Mouse (Mus musculus): ENCODE results near the gene Ube2l6. TPM values are rescaled to one million over a fixed set of nuclear protein-coding genes. Genes with fewer than 3 reads are reported as not detected.
A peak's percentile ranks its signal among the peaks of the same experiment; 100 is the strongest.

The Ube2l6 gene
- polyA plus RNA-seq (2015; fragmentation: Nextera tagmentation; extraction: Ambion mirVana) = 115 and 117 TPM in 2 replicates

DNA sequence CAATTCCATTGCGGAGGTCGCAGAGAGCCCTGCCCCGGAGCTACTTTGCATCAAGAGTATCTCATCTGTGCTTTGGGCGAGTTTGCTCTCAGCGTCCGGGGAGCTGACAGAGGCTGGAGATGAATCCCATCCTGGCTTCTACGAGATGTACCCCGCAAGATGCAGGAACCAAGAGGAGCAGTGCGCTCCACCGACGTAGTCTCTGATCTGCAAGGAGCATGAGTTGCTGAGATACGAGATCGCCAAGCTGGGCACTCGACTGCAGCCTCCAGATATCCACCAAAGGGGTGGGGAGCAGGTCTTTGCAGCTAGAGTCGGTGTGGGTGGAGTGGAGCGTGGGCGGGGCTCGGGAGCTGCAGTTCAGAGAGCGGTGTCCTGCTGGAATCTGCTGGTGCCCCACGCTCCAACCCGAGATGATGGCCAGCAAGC, at the start of gene Ube2l6:
TSS of gene Ube2l6 (plus strand) at position 336 of the 429 bp plus-strand sequence.
- ATAC-seq = peak; percentile 46

DNA sequence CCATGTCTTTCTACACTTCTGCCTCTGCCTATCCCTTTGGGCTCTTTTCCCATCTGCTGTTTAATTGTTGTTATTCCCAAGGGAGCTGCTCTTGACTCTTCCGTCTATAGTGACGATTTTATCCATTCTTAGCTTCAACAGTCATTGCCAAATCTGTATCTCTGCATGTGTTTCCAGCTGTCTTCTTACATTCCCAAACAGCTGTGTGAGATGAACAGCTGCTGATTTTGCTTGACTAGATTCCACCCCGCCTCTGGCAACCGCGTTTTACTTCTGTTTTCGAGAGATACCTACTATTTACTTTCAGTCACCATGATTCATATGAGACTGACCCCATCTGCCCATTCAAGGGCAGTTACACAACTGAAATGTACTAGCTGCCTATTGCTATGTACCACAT, 48.5 kb upstream of the Ube2l6 start:
- H3K36me3 ChIP-seq (ENCODE audit: control insufficient read depth, insufficient read depth) = no peaks in the 10 kb centered on the region
- 42% methylated on average over 6 of the region's 6 CpGs for WGBS
- no peaks in the 10 kb centered on the region for H3K9me3 ChIP-seq (ENCODE audit: control insufficient read depth)
- no peak overlapping the region for H3K4me2 ChIP-seq (replicated peaks; ENCODE audit: low read depth)
- no peak overlapping the region for H3K4me3 ChIP-seq (ENCODE audit: low read depth, low read length)
- no peaks in the 10 kb centered on the region for H3K4me1 ChIP-seq (replicated peaks; ENCODE audit: control insufficient read depth, insufficient read depth, low read length)
- TF ChIP-seq CTCF (IDR thresholded peaks at IDR 0.05; ENCODE audit: low read depth) = no peak
- H3K27me3 ChIP-seq (replicated peaks; ENCODE audit: control insufficient read depth, insufficient read depth, low read length) = no peaks in the 10 kb centered on the region
- H3K9ac ChIP-seq (ENCODE audit: low read depth, low read length) = no peak overlapping the region
- H3K27ac ChIP-seq (ENCODE audit: low read depth, low read length) = no peak overlapping the region
- no peak for ATAC-seq

More for the DNA sequence above, at the start of gene Ube2l6:
- Histone ChIP-seq H3K27ac (ENCODE audit: low read depth, low read length) (peak within 1 kb of the TSS; percentile 69), H3K4me1 (replicated peaks; ENCODE audit: control insufficient read depth, insufficient read depth, low read length) (no peaks in the 10 kb centered on the region; the same call in 1 of the 2 replicates), H3K9ac (ENCODE audit: low read depth, low read length) (peak within 1 kb of the TSS; percentile 38), H3K9me3 (ENCODE audit: control insufficient read depth) (peaks cover 13% of the 10 kb centered on the region; the same call in 1 of the 2 replicates), H3K4me2 (replicated peaks; ENCODE audit: low read depth) (peak within 1 kb of the TSS; percentile 92), H3K4me3 (ENCODE audit: low read depth, low read length) (peak within 1 kb of the TSS; percentile 62), H3K36me3 (ENCODE audit: control insufficient read depth, insufficient read depth) (no peaks in the 10 kb centered on the region), H3K27me3 (replicated peaks; ENCODE audit: control insufficient read depth, insufficient read depth, low read length) (no peaks in the 10 kb centered on the region)
- WGBS = 1% methylated on average over 21 of the region's 21 CpGs
- no peak for TF ChIP-seq CTCF (IDR thresholded peaks at IDR 0.05; ENCODE audit: low read depth)

DNA sequence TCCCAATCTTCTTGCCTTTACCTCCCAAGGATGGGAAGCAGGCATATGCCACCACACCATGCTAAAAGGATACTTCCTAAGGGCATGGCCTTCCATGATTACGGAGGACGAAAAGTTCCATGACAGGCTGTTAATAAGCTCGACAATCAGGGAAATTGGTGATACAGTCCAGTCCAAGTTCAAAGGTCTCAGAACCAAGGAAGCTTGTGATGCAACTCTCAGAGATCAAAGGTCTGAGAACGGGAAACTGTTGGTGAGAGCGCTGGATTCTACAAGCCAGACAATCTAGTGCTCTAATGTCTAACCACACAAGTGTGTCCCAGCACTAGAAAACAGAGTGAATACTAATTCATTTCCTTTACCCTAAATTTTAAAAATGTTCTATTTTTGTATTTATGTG, 42.4 kb upstream of the Ube2l6 start:
- ATAC-seq = peak; percentile 82
- Histone ChIP-seq H3K4me3 (ENCODE audit: low read depth, low read length) (no peak overlapping the region), H3K4me2 (replicated peaks; ENCODE audit: low read depth) (no peak overlapping the region), H3K27ac (ENCODE audit: low read depth, low read length) (no peak overlapping the region), H3K36me3 (ENCODE audit: control insufficient read depth, insufficient read depth) (no peaks in the 10 kb centered on the region), H3K9me3 (ENCODE audit: control insufficient read depth) (no peaks in the 10 kb centered on the region), H3K4me1 (replicated peaks; ENCODE audit: control insufficient read depth, insufficient read depth, low read length) (no peaks in the 10 kb centered on the region), H3K27me3 (replicated peaks; ENCODE audit: control insufficient read depth, insufficient read depth, low read length) (no peaks in the 10 kb centered on the region), H3K9ac (ENCODE audit: low read depth, low read length) (no peak overlapping the region)
- 33% methylated on average over 5 of the region's 5 CpGs for WGBS
- TF ChIP-seq CTCF (IDR thresholded peaks at IDR 0.05; ENCODE audit: low read depth) = no peak

DNA sequence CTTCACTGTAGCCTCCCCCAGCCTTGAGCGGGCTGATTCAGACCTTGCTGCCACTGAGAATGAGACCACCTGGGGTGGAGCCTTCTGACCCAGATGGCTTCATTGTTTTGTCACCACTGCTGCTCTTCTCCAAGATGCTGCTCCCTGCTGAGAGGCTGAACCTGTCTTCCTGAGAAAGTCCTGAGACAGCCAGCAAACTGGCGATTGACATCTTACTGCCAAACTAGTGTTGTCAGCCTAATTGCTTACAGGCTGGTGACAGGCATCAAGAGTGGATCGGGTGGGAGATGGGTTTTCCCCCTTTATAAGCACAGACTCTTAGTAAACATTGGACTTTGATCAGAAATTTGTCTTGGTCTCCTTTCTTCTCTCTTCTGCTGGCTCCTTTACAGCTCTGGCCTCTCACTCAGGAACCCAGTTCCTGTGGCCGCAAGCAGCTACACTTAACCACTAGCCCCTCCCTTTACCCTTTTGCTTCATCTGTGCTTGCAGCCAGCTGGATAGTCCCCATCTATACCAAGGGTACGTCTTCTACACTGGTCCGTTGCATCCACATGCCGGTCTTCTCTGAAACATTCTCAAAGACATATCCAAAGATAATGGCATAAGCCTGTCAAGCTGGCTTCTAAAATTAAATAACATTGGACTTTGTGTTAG, 41.5 kb upstream of the Ube2l6 start:
- no peak for ATAC-seq
- Histone ChIP-seq H3K4me1 (replicated peaks; ENCODE audit: control insufficient read depth, insufficient read depth, low read length) (no peaks in the 10 kb centered on the region), H3K4me3 (ENCODE audit: low read depth, low read length) (no peak overlapping the region), H3K9me3 (ENCODE audit: control insufficient read depth) (no peaks in the 10 kb centered on the region), H3K27me3 (replicated peaks; ENCODE audit: control insufficient read depth, insufficient read depth, low read length) (no peaks in the 10 kb centered on the region), H3K27ac (ENCODE audit: low read depth, low read length) (no peak overlapping the region), H3K4me2 (replicated peaks; ENCODE audit: low read depth) (no peak overlapping the region), H3K9ac (ENCODE audit: low read depth, low read length) (no peak overlapping the region), H3K36me3 (ENCODE audit: control insufficient read depth, insufficient read depth) (no peaks in the 10 kb centered on the region)
- WGBS = 57% methylated on average over 7 of the region's 7 CpGs
- TF ChIP-seq CTCF (IDR thresholded peaks at IDR 0.05; ENCODE audit: low read depth) = no peak

DNA sequence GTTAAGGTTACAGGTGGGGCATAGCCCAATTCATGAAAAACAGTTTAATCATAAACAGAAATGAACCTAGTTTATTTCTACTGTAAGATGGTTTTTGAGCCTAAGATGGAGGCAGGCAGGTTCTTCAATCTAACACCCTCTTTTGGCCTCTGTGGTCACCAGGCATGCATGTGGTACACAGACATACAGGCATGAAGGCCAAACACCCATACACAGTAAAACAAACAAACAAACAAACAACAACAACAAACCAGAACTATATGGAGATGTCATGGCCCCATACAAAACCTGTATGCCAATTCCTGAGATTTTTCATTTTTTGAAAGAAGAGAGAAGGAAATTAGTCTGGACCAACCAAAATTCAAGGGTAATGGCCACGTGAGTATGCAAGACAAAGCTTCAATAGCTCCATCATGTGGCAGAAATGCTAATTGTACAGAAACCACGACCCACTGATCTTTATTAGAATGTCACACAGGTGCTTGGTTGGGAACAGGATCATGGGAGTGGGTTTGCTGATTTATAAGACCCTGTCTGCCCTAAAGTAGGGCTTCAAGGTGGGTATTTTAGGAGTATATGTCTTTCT, 40.0 kb upstream of the Ube2l6 start:
- Histone ChIP-seq H3K27me3 (replicated peaks; ENCODE audit: control insufficient read depth, insufficient read depth, low read length) (no peaks in the 10 kb centered on the region), H3K4me2 (replicated peaks; ENCODE audit: low read depth) (no peak overlapping the region), H3K36me3 (ENCODE audit: control insufficient read depth, insufficient read depth) (no peaks in the 10 kb centered on the region), H3K4me3 (ENCODE audit: low read depth, low read length) (no peak overlapping the region), H3K9me3 (ENCODE audit: control insufficient read depth) (no peaks in the 10 kb centered on the region), H3K9ac (ENCODE audit: low read depth, low read length) (no peak overlapping the region), H3K27ac (ENCODE audit: low read depth, low read length) (no peak overlapping the region), H3K4me1 (replicated peaks; ENCODE audit: control insufficient read depth, insufficient read depth, low read length) (no peaks in the 10 kb centered on the region)
- WGBS = 2% methylated on average over 2 of the region's 2 CpGs
- ATAC-seq = no peak
- TF ChIP-seq CTCF (IDR thresholded peaks at IDR 0.05; ENCODE audit: low read depth) = peak; percentile 90

DNA sequence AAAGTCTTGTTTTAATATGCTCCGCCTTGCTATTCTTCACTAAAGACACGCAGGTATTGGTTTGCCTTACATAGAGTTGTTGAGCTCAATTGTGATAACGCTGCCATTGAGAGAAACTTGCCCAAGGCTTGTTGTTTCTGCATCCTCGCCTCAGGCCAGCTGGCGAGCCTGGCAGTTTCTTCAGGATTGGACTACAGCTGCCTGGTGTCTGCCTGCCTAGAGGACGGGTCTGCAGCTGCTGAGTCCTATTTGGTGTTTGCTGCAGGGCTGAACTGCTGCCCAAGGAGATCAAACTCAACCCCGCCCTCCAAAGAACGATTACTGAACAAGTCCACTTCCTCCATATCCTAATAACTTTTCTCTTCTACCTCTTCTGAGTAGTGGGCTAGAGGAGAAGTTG, 37.9 kb upstream of the Ube2l6 start:
- no peak for TF ChIP-seq CTCF (IDR thresholded peaks at IDR 0.05; ENCODE audit: low read depth)
- 62% methylated on average over 8 of the region's 8 CpGs for WGBS
- no peaks in the 10 kb centered on the region for H3K4me1 ChIP-seq (replicated peaks; ENCODE audit: control insufficient read depth, insufficient read depth, low read length)
- H3K27me3 ChIP-seq (replicated peaks; ENCODE audit: control insufficient read depth, insufficient read depth, low read length) = no peaks in the 10 kb centered on the region
- H3K36me3 ChIP-seq (ENCODE audit: control insufficient read depth, insufficient read depth) = 0 out of 2 replicates have a peak, but pooled peaks cover 3% of the 10 kb centered on the region
- H3K4me2 ChIP-seq (replicated peaks; ENCODE audit: low read depth) = no peak overlapping the region
- no peak overlapping the region for H3K9ac ChIP-seq (ENCODE audit: low read depth, low read length)
- H3K27ac ChIP-seq (ENCODE audit: low read depth, low read length) = no peak overlapping the region
- H3K4me3 ChIP-seq (ENCODE audit: low read depth, low read length) = no peak overlapping the region
- ATAC-seq = no peak
- H3K9me3 ChIP-seq (ENCODE audit: control insufficient read depth) = no peaks in the 10 kb centered on the region

Data from intestine, postnatal 0 days (tissue).